Mouse (Mus musculus) CH12F3 (cell line): ENCODE results near the gene Gm17720.

Experiments used
- in situ Hi-C: fragments of 300-500 bp; cut with MboI; formaldehyde crosslinking; loops from 2 replicates; pipeline ENCODE4 v1.14.3; 2020; ENCODE audit warnings: low sequenced_read_pairs

Gene Gm17720

DNA sequence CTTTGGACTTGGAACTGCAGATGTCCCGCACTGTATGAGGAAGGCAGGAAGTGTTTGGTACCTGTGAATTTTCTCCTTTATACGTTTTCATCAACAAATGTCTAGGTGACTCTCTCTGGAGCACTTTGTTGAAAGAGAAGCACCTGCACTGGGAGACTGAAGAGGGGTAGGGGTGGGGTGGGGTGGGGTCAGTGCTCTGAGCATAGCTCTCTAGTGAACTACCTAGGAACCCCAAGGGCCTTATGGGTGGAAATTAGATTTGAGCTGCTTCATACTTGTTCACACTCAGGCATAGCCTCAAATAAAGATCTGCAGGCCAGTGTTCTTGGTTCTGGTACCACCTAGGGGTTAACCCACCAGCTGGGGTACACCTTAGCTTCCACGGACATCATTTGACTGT, at the start of gene Gm17720:
TSS of gene Gm17720 (minus strand) at position 101 of the 400 bp plus-strand sequence.
- in situ Hi-C loops = no loop called here

DNA sequence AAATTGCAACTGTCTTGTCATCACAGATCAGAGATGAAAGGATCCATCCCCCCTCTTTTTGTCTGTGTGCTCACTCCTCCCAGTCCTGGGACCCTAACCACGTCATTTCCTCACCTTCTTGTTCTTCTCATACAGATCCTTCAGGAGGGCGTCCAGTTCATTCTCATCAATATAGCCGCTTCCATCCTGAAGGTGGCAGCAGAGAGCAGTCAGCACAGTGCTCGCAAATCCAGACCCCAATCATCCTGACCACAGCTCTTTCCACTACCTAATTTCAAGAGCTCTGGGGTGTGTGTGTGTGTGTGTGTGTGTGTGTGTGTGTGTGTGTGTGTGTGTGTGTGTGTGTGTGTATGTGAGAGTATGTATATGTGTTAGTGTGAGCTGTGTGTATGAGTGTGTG, 43.0 kb upstream of the Gm17720 start:
- in situ Hi-C loops = no loop called here

- in situ Hi-C loops = no loop called here
Observed at GRCm38 (mm10) chr8:110140770-110141169, 38.2 kb upstream of the Gm17720 start.

GRCm38 (mm10) chr8:110140156-110140555, 37.6 kb upstream of the Gm17720 start:
- in situ Hi-C loops = no loop called here

- in situ Hi-C loops = no loop called here
Observed at GRCm38 (mm10) chr8:110135515-110135914, 33.0 kb upstream of the Gm17720 start.

DNA sequence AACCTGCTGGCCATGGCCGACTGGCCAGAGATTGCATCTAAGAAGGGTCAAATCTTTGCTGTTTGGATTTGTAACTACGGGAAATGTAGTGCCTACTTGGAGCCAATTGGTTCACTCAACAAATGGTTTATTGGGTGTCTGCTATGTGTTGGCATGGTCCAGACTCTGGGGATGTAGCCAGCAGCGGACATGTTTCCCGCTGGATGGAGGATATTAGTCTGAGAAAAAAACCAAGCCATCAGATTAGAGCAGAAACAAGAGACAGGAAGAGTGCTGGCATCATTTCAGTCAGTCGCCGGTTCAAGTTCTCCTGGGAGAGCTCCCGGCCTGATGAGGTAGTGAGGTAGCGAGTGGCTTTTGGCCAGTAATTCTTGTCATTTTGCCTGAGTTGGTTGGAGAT, 31.7 kb upstream of the Gm17720 start:
- in situ Hi-C loops = no loop called here

GRCm38 (mm10) chr8:110130537-110130936, 28.0 kb upstream of the Gm17720 start:
- in situ Hi-C loops = no loop called here

- in situ Hi-C loops = loop anchor here (10.0 kb wide), 1 partner anchor 365 kb away; no protein-coding TSS in a partner anchor
Observed at GRCm38 (mm10) chr8:110119715-110120114, 17.2 kb upstream of the Gm17720 start.

DNA sequence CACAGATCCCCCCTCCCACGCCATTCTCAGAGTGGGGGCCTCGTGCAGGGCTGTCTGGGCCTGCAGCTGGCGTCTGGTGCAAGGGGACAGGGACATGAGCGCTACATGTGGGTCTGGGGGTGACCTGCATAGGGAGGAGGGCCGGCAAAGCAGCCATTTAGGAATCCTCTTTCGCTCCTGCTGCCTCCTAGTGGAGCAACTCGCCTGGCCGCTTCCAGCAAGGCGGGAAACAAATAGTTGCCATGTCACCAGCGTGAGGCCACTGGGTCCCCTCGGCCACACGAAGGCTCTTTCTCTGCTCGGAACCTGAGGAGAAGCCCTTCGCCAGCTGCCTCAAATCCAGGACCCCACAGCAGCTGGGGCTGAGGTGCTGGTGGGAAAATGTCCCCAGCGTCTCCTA, 877 bp downstream of the Gm17720 start:
- in situ Hi-C loops = no loop called here

- in situ Hi-C loops = no loop called here
Observed at GRCm38 (mm10) chr8:110100907-110101306, 1.6 kb downstream of the Gm17720 start, which contains the start of gene Gm21964. Gene Gm21964, plus strand, starts transcription at chr8:110101207.

GRCm38 (mm10) chr8:110091869-110092268, 10.7 kb downstream of the Gm17720 start:
- in situ Hi-C loops = no loop called here

- in situ Hi-C loops = no loop called here
Observed at GRCm38 (mm10) chr8:110082416-110083105, 20.0 kb downstream of the Gm17720 start.

GRCm38 (mm10) chr8:110079282-110080221, 23.0 kb downstream of the Gm17720 start, which contains the start of gene Zfp612:
Gene Zfp612, plus strand, starts transcription at chr8:110079746.
- in situ Hi-C loops = no loop called here

DNA sequence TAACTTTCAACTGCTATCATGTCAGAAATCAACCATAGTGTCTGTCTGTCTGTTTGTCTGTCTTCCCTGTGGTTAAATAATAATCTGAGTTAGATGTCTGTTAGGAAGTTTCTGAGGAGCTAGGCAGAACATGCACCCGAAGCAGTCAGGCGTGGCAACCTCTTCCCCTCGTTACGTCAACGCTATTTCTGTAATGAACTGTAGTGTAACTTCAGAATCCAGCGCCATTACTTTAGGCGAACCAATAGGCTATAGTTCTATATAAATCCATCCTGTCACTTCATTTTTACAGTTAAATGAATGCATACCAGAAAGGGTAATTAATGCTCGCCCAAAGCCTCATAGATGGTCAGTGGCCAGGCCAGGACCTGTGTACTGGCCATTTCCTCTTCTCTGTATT, 28.1 kb downstream of the Gm17720 start:
- in situ Hi-C loops = no loop called here

DNA sequence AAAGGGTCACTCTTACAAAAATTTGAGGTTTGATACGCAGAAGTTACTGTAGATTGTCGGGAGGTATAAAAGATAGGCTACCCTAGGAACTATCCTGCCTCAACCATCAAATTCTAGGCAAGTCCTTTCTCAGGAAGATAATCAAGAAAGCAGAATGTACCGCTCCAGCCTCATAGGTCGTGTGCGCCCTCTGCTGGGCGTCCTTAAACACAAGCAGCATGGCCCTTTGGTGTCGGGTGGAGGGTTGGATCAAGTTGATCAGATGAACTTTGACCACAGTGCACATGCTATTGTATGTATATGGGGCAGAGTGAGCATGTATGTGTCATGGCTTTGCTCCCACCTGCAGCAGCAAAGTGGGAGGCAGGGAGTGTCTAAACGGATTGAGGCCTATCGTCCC, 31.0 kb downstream of the Gm17720 start:
- in situ Hi-C loops = no loop called here

DNA sequence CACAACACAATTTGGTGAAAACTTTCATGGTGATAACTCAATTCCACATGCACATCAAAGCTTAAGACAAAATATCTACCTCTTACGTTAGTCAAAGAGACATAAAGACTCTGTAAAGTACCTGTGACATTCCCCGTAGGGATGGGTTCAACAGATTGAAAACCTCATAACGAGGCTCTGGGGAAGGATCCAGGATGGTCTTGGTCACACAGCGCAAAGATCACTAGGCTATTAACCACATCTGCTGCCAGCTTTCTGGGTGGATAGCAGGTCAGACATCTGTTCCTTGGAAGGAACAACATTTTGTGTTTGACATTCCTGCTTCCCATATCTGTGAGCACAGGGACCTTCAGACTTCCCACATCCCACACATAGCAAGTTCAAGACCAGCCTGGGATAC, 32.8 kb downstream of the Gm17720 start:
- in situ Hi-C loops = no loop called here

- in situ Hi-C loops = no loop called here
Observed at GRCm38 (mm10) chr8:110065676-110066075, 36.9 kb downstream of the Gm17720 start.

DNA sequence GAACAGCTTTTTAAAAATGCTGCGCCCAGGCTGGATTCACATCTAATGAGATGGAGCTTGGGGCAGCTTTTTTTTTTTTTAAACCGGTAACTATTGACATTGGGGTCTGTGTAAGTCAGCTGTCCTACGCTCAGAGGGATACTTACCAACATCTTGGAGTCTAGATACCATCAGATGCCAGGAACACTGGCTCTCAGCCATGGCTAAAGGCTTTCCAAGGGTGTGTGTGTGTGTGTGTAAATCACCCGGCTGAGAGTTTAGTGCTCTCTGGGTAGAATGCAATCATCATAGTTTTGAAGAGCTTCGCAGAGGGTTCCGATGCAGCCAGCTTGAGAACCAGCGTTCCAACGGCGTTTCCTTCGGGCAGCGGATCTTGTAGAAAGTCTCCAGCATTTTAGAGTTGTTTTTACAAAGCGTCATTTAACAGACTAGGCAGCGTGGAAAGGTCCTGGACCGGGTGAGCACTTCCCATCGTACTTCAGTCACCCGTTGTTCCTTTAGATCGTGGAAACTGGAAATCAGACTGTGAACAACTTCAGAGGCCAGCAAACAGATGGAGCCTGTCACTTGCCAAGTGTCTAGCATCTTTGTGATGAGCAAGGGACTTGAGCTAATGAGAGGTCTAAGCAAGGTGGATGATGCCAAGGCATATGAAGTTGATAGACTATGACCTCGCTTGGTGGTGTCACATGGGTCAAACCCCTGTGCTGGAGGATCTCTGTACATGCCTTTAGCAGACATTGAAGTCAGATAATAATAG, 37.8 kb downstream of the Gm17720 start:
- in situ Hi-C loops = no loop called here

- in situ Hi-C loops = no loop called here
Observed at GRCm38 (mm10) chr8:110064161-110064560, 38.4 kb downstream of the Gm17720 start.

- in situ Hi-C loops = no loop called here
Observed at GRCm38 (mm10) chr8:110058207-110058606, 44.3 kb downstream of the Gm17720 start.

DNA sequence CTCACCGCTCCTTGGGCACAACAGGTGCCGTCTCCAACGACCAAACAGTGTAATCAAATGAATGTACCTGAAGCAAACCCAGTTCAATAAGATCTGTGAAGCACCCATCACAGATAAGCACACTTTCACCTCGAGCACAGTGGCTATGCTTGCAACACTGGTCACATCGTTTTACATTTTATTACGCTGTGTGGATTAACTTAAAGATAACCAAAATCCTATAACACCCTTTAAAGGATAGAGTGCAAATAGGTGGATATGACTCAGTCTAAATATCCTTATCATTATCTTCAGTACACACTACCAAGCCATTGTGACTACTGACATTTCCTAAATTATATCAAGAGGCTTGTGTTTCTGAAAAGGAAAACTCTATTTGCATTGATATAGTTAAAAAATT, 51.3 kb downstream of the Gm17720 start:
- in situ Hi-C loops = no loop called here
